Mouse (Mus musculus): ENCODE measurements around the gene Spon1. TPM values are rescaled to one million over a fixed set of nuclear protein-coding genes. Genes with fewer than 3 reads are reported as not detected.

Gene Spon1
- polyA plus RNA-seq, 1 experiment from 2014 or later: 30.5 TPM

- Histone ChIP-seq H3K27ac (replicated peaks; ENCODE audit: low read depth, low read length) (no peak overlapping the region), H3K4me2 (ENCODE audit: low read depth, low read length) (no peak overlapping the region), H3K9me3 (ENCODE audit: control insufficient read depth, low read length) (no peaks in the 10 kb centered on the region), H3K36me3 (ENCODE audit: control insufficient read depth, insufficient read depth, low read length) (no peaks in the 10 kb centered on the region), H3K4me1 (ENCODE audit: control insufficient read depth, insufficient read depth, low read length) (peaks cover 3% of the 10 kb centered on the region; the same call in 1 of the 2 replicates), H3K9ac (ENCODE audit: low read depth, low read length) (no peak overlapping the region), H3K4me3 (ENCODE audit: low read depth, low read length) (no peak overlapping the region), H3K27me3 (replicated peaks; ENCODE audit: control insufficient read depth, insufficient read depth, low read length) (no peaks in the 10 kb centered on the region; the same call in 1 of the 2 replicates)
- no peak for DNase-seq (ENCODE audit: low spot score)
- ATAC-seq (ENCODE audit: low read depth): no peak
- 66% methylated on average over 8 of the region's 8 CpGs for WGBS
These were observed 73.6 kb downstream of the Spon1 start for GRCm38 (mm10) chr7:113839431-113839830.

GRCm38 (mm10) chr7:113841521-113841920, 75.7 kb downstream of the Spon1 start:
- no peak for ATAC-seq (ENCODE audit: low read depth)
- Histone ChIP-seq H3K36me3 (ENCODE audit: control insufficient read depth, insufficient read depth, low read length) (no peaks in the 10 kb centered on the region), H3K9me3 (ENCODE audit: control insufficient read depth, low read length) (no peaks in the 10 kb centered on the region), H3K4me1 (ENCODE audit: control insufficient read depth, insufficient read depth, low read length) (peaks cover 13% of the 10 kb centered on the region), H3K9ac (ENCODE audit: low read depth, low read length) (no peak overlapping the region), H3K27me3 (replicated peaks; ENCODE audit: control insufficient read depth, insufficient read depth, low read length) (no peaks in the 10 kb centered on the region; the same call in 1 of the 2 replicates), H3K4me3 (ENCODE audit: low read depth, low read length) (no peak overlapping the region), H3K27ac (replicated peaks; ENCODE audit: low read depth, low read length) (no peak overlapping the region), H3K4me2 (ENCODE audit: low read depth, low read length) (no peak overlapping the region)
- WGBS: 80% methylated on average over 2 of the region's 2 CpGs
- DNase-seq (ENCODE audit: low spot score): no peak

- Histone ChIP-seq H3K9me3 (ENCODE audit: control insufficient read depth, low read length) (no peaks in the 10 kb centered on the region), H3K4me1 (ENCODE audit: control insufficient read depth, insufficient read depth, low read length) (peaks cover 13% of the 10 kb centered on the region), H3K36me3 (ENCODE audit: control insufficient read depth, insufficient read depth, low read length) (no peaks in the 10 kb centered on the region), H3K4me3 (ENCODE audit: low read depth, low read length) (no peak overlapping the region), H3K27me3 (replicated peaks; ENCODE audit: control insufficient read depth, insufficient read depth, low read length) (no peaks in the 10 kb centered on the region; the same call in 1 of the 2 replicates), H3K27ac (replicated peaks; ENCODE audit: low read depth, low read length) (no peak overlapping the region), H3K9ac (ENCODE audit: low read depth, low read length) (no peak overlapping the region), H3K4me2 (ENCODE audit: low read depth, low read length) (no peak overlapping the region)
- DNase-seq (ENCODE audit: low spot score) (no peak), ATAC-seq (ENCODE audit: low read depth) (no peak)
- 64% methylated on average over 2 of the region's 2 CpGs for WGBS
These were observed 77.4 kb downstream of the Spon1 start for GRCm38 (mm10) chr7:113843150-113843549.

GRCm38 (mm10) chr7:113845191-113845590, 79.4 kb downstream of the Spon1 start:
- Histone ChIP-seq H3K4me1 (ENCODE audit: control insufficient read depth, insufficient read depth, low read length) (peaks cover 14% of the 10 kb centered on the region), H3K4me2 (ENCODE audit: low read depth, low read length) (no peak overlapping the region), H3K4me3 (ENCODE audit: low read depth, low read length) (no peak overlapping the region), H3K9ac (ENCODE audit: low read depth, low read length) (no peak overlapping the region), H3K27ac (replicated peaks; ENCODE audit: low read depth, low read length) (no peak overlapping the region), H3K36me3 (ENCODE audit: control insufficient read depth, insufficient read depth, low read length) (no peaks in the 10 kb centered on the region), H3K27me3 (replicated peaks; ENCODE audit: control insufficient read depth, insufficient read depth, low read length) (no peaks in the 10 kb centered on the region; the same call in 1 of the 2 replicates), H3K9me3 (ENCODE audit: control insufficient read depth, low read length) (no peaks in the 10 kb centered on the region)
- WGBS: 56% methylated on average over 5 of the region's 5 CpGs
- DNase-seq (ENCODE audit: low spot score): peak; percentile 53
- no peak; the same call in 1 of the 2 replicates for ATAC-seq (ENCODE audit: low read depth)

GRCm38 (mm10) chr7:113846553-113846952, 80.8 kb downstream of the Spon1 start:
- Histone ChIP-seq H3K36me3 (ENCODE audit: control insufficient read depth, insufficient read depth, low read length) (no peaks in the 10 kb centered on the region), H3K27ac (replicated peaks; ENCODE audit: low read depth, low read length) (no peak overlapping the region), H3K27me3 (replicated peaks; ENCODE audit: control insufficient read depth, insufficient read depth, low read length) (no peaks in the 10 kb centered on the region; the same call in 1 of the 2 replicates), H3K9ac (ENCODE audit: low read depth, low read length) (no peak overlapping the region), H3K4me2 (ENCODE audit: low read depth, low read length) (no peak overlapping the region), H3K4me1 (ENCODE audit: control insufficient read depth, insufficient read depth, low read length) (peaks cover 15% of the 10 kb centered on the region), H3K4me3 (ENCODE audit: low read depth, low read length) (no peak overlapping the region), H3K9me3 (ENCODE audit: control insufficient read depth, low read length) (no peaks in the 10 kb centered on the region)
- DNase-seq (ENCODE audit: low spot score) (peak; percentile 51), ATAC-seq (ENCODE audit: low read depth) (no peak)
- 58% methylated on average over 3 of the region's 3 CpGs for WGBS

- Histone ChIP-seq H3K9me3 (ENCODE audit: control insufficient read depth, low read length) (no peaks in the 10 kb centered on the region), H3K27me3 (replicated peaks; ENCODE audit: control insufficient read depth, insufficient read depth, low read length) (no peaks in the 10 kb centered on the region; the same call in 1 of the 2 replicates), H3K9ac (ENCODE audit: low read depth, low read length) (no peak overlapping the region), H3K36me3 (ENCODE audit: control insufficient read depth, insufficient read depth, low read length) (no peaks in the 10 kb centered on the region), H3K4me3 (ENCODE audit: low read depth, low read length) (no peak overlapping the region), H3K27ac (replicated peaks; ENCODE audit: low read depth, low read length) (no peak overlapping the region), H3K4me1 (ENCODE audit: control insufficient read depth, insufficient read depth, low read length) (peaks cover 15% of the 10 kb centered on the region), H3K4me2 (ENCODE audit: low read depth, low read length) (no peak overlapping the region)
- DNase-seq (ENCODE audit: low spot score) (peak; percentile 62), ATAC-seq (ENCODE audit: low read depth) (no peak)
- 63% methylated on average over 7 of the region's 7 CpGs for WGBS
These were observed 81.4 kb downstream of the Spon1 start for GRCm38 (mm10) chr7:113847041-113847819.

- H3K9me3 ChIP-seq (ENCODE audit: control insufficient read depth, low read length): no peaks in the 10 kb centered on the region
- H3K4me1 ChIP-seq (ENCODE audit: control insufficient read depth, insufficient read depth, low read length): peaks cover 14% of the 10 kb centered on the region
- DNase-seq (ENCODE audit: low spot score) (peak; percentile 75), ATAC-seq (ENCODE audit: low read depth) (peak; percentile 60; the same call in 1 of the 2 replicates)
- H3K27me3 ChIP-seq (replicated peaks; ENCODE audit: control insufficient read depth, insufficient read depth, low read length): no peaks in the 10 kb centered on the region
- no peaks in the 10 kb centered on the region for H3K36me3 ChIP-seq (ENCODE audit: control insufficient read depth, insufficient read depth, low read length)
- no peak overlapping the region for H3K4me2 ChIP-seq (ENCODE audit: low read depth, low read length)
- no peak overlapping the region for H3K9ac ChIP-seq (ENCODE audit: low read depth, low read length)
- 24% methylated on average over 4 of the region's 4 CpGs for WGBS
- H3K4me3 ChIP-seq (ENCODE audit: low read depth, low read length): no peak overlapping the region
- no peak overlapping the region for H3K27ac ChIP-seq (replicated peaks; ENCODE audit: low read depth, low read length)
These were observed 84.6 kb downstream of the Spon1 start for GRCm38 (mm10) chr7:113850389-113850788.

GRCm38 (mm10) chr7:113855396-113855795, 89.6 kb downstream of the Spon1 start:
- no peaks in the 10 kb centered on the region for H3K9me3 ChIP-seq (ENCODE audit: control insufficient read depth, low read length)
- ATAC-seq (ENCODE audit: low read depth) (no peak; the same call in 1 of the 2 replicates), DNase-seq (ENCODE audit: low spot score) (peak; percentile 27)
- no peak overlapping the region for H3K4me3 ChIP-seq (ENCODE audit: low read depth, low read length)
- no peaks in the 10 kb centered on the region for H3K36me3 ChIP-seq (ENCODE audit: control insufficient read depth, insufficient read depth, low read length)
- H3K27ac ChIP-seq (replicated peaks; ENCODE audit: low read depth, low read length): no peak overlapping the region
- H3K4me1 ChIP-seq (ENCODE audit: control insufficient read depth, insufficient read depth, low read length): no peaks in the 10 kb centered on the region
- H3K27me3 ChIP-seq (replicated peaks; ENCODE audit: control insufficient read depth, insufficient read depth, low read length): no peaks in the 10 kb centered on the region
- H3K4me2 ChIP-seq (ENCODE audit: low read depth, low read length): no peak overlapping the region
- no peak overlapping the region for H3K9ac ChIP-seq (ENCODE audit: low read depth, low read length)
- 45% methylated on average over 4 of the region's 4 CpGs for WGBS

- Histone ChIP-seq H3K36me3 (ENCODE audit: control insufficient read depth, insufficient read depth, low read length) (no peaks in the 10 kb centered on the region), H3K9ac (ENCODE audit: low read depth, low read length) (no peak overlapping the region), H3K9me3 (ENCODE audit: control insufficient read depth, low read length) (no peaks in the 10 kb centered on the region), H3K4me3 (ENCODE audit: low read depth, low read length) (no peak overlapping the region), H3K27ac (replicated peaks; ENCODE audit: low read depth, low read length) (no peak overlapping the region), H3K4me2 (ENCODE audit: low read depth, low read length) (no peak overlapping the region), H3K4me1 (ENCODE audit: control insufficient read depth, insufficient read depth, low read length) (no peaks in the 10 kb centered on the region), H3K27me3 (replicated peaks; ENCODE audit: control insufficient read depth, insufficient read depth, low read length) (no peaks in the 10 kb centered on the region)
- DNase-seq (ENCODE audit: low spot score) (no peak), ATAC-seq (ENCODE audit: low read depth) (no peak)
- WGBS: 49% methylated on average over 3 of the region's 3 CpGs
These were observed 90.3 kb downstream of the Spon1 start for GRCm38 (mm10) chr7:113856067-113856466.
